Mouse (Mus musculus) embryonic stem cell, embryonic (primary cell): Measurements from ENCODE around the gene Akt1.

Experiments
- CTCF ChIA-PET, 4 experiments: fragments of 300-600 bp in 2 of 4; fragments of 350-600 bp in 2 of 4; sonication (Branson Sonifier 250); formaldehyde crosslinking; loops; one replicate each; lab custom pipeline; 2022; ENCODE audit warnings: inconsistent platforms in 2 of 4; lab: Charles Lee
- POLR2A ChIA-PET, 4 experiments: fragments of 300-600 bp in 2 of 4; fragments of 350-600 bp in 2 of 4; sonication (Branson Sonifier 250); formaldehyde crosslinking; loops; one replicate each; lab custom pipeline; 2022; ENCODE audit warnings: antibody characterized with exemption in 4 of 4, inconsistent platforms in 1 of 4; lab: Charles Lee

Gene Akt1

GRCm38 (mm10) chr12:112674132-112675011 is at the start of gene Akt1:
Gene Akt1 (minus strand): TSS chr12:112674884.
- CTCF ChIA-PET: interaction anchor here (0.5 to 4.6 kb wide), 45 partner anchors 9 to 529 kb away, joined by 3 to 43 read pairs (median 4); partner anchors contain the start of genes Siva1 (in 3 of the 4), A530016L24Rik (in 1 of the 4), Adssl1 (in 1 of the 4) and Cdca4 (in 1 of the 4)

DNA sequence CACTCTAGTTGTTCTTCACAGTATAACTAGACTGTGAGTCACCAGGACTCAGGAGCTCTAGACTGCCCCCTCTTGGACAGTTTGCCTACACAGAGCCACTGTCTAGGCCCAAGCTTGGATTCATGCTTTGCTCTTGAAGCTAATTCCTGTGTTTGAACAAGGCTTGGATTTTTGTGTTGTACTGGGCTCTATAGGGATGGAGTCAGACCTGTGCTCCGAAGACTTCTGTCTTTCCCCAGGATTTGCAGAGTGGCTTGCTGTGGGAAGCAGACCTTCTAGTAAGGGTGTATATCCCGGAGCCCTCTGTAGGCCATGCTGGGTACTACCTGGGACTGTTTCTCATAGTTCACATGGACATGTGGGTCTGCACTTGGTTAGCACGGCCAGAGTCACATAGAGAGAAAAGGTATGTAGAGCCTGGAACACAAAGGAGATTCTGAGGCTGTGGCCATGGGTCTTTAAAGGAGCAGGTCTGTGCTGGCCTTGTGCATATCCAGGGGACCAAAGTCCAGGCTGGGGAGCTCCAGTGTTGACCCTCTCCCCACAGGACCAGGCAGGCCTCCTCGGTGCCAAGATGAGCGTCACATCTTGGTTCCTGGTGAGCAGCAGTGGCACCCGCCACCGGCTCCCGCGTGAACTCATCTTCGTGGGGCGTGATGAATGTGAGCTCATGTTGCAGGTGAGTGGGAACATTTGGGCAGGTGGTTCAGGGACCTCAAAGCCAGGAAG is 49.6 kb upstream of the Akt1 start:
- ChIA-PET CTCF (interaction anchor here (0.5 to 2.8 kb wide), 77 partner anchors 9 to 1736 kb away, joined by 3 to 20 read pairs (median 4); partner anchors contain the start of genes Akt1 (in 2 of the 4), Cdca4 (in 1 of the 4), Crip1 (in 1 of the 4) and Tex22 (in 1 of the 4)), POLR2A (interaction anchor here in 3 of 4 experiments (0.6 to 1.3 kb wide), 14 partner anchors 12 to 182 kb away, joined by 3 to 5 read pairs (median 3); partner anchors contain the start of genes Adssl1 (in 1 of the 3) and Siva1 (in 1 of the 3))

More at GRCm38 (mm10) chr12:112674132-112675011, at the start of gene Akt1:
- POLR2A ChIA-PET: interaction anchor here in 3 of 4 experiments (0.9 to 2.8 kb wide), 8 partner anchors 10 to 47 kb away, joined by 3 to 14 read pairs (median 4); no protein-coding TSS in a partner anchor

- ChIA-PET CTCF (interaction anchor here (0.5 to 2.8 kb wide), 66 partner anchors 10 to 647 kb away, joined by 3 to 20 read pairs (median 4); partner anchors contain the start of genes Akt1 (in 2 of the 4), Cdca4 (in 1 of the 4), Crip1 (in 1 of the 4) and Tex22 (in 1 of the 4)), POLR2A (interaction anchor here in 3 of 4 experiments (0.7 to 1.3 kb wide), 10 partner anchors 13 to 169 kb away, joined by 3 to 7 read pairs (median 4); partner anchors contain the start of gene Adssl1 (in 1 of the 3))
These were observed 48.8 kb upstream of the Akt1 start for GRCm38 (mm10) chr12:112723445-112723844.

DNA sequence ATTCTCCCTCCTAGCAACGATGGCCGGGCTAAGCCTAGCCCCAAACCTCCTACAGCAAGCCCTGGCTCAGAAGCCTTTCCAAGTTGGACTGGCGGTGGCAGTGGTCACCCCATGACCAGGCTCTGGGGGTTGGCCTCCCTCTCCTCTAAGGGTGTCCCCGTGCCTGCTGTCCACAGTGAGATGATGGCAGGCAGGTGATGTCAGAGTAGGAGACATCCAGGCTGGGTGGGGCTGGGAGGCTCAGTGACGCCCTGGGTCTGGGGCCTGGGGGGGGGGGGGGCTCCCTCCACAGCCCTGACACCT is 48.3 kb upstream of the Akt1 start:
- POLR2A ChIA-PET: interaction anchor here in 2 of 4 experiments (0.7 to 2.5 kb wide), 7 partner anchors 17 to 94 kb away, joined by 4 to 12 read pairs (median 5); partner anchors contain the start of gene Clba1 (in 1 of the 2)
- CTCF ChIA-PET: interaction anchor here in 3 of 4 experiments (0.6 to 2.0 kb wide), 8 partner anchors 15 to 578 kb away, joined by 3 to 19 read pairs (median 7); partner anchors contain the start of genes Akt1 (in 1 of the 3) and Jag2 (in 1 of the 3)

DNA sequence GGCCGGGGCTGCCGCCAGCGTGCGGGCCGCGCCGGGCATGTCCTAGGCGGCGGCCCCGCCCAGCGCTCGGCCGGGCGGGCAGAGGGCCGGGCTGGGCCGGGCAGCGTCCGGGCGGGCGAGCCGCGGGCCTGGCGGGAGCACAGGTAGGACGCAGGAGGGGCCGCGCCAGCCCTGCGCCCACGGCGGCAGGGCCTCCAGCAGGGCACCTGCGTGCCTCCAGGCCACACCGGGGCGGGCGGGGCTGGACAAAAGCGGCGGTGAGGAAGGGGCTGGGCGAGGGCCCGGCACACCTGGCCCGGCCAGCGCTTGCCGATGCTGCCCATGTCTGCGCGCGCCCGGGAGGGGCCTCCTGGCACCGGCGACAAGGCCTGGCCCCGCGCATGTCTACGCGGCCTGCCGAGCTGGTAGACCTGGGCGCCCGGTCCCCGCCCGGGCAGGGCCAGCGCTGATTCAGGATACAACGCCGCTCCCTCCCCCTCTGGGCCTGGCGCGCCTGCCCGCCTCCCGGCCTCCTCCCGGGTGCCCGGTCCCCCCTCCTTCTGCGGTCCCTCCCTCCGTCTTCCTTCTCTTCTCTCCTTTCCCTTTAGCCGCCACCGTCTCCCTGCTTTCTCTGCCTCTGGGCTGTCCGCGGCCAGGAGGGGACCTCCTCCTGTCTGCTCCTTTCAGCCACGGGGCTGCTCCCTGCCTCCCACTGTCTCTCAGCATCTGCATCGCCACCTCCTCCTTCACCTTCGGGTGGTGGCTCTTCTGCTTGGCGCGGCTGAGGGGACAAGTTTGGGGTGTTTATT is 47.8 kb upstream of the Akt1 start:
- POLR2A ChIA-PET: interaction anchor here in 3 of 4 experiments (0.6 to 3.1 kb wide), 26 partner anchors 7 to 994 kb away, joined by 3 to 15 read pairs (median 4); partner anchors contain the start of genes Siva1 (in 2 of the 3), Brf1 (in 1 of the 3), Cdca4 (in 1 of the 3) and Clba1 (in 1 of the 3)

DNA sequence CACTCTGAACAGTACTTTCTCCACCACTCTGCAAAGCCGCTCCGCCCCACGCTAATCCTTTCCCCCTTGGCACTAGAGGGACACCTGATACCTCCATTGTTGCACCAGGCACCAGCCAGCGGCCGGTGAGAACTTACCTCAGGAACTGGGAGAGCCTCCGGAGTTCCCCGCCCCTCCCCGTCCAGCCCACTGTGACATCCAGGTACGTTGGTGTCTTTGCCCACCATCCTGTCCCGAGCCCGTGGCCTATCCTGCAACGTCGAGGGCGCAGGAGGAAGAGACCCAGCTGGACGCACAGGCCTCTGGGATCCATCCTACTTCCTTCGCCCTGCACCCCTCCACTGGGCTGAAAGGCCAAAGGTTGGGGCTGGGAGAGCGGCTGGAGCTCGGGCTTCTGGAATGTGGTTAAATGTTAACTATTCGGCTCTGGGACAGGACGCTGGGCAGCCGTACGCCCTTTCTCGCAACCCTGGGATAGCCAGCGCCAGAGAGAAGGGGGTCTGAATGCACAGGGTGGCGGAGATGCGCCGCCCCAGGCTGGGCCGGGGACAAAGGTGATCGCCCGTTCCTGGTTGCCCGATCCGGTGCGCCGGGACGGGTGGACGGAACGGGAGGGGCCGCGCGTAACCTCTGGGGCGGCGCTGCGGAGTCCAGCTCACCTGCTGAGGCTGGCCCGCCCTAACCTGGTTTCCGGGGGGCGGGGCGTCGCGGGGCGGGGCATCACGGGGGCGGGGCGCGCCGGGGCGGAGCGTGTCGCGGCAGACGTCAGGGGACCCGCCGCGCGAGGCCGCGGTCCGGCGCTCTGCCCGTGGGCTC is 46.9 kb upstream of the Akt1 start:
- ChIA-PET POLR2A (interaction anchor here in 3 of 4 experiments (0.5 to 3.1 kb wide), 52 partner anchors 8 to 993 kb away, joined by 3 to 15 read pairs (median 4); partner anchors contain the start of genes Cdca4 (in 2 of the 3), Siva1 (in 2 of the 3), Zbtb42 (in 2 of the 3) and Adssl1 (in 1 of the 3)), CTCF (interaction anchor here in 3 of 4 experiments (0.6 to 5.5 kb wide), 28 partner anchors 9 to 1208 kb away, joined by 3 to 45 read pairs (median 4); partner anchors contain the start of genes Akt1 (in 2 of the 3), Jag2 (in 1 of the 3), Pld4 (in 1 of the 3) and Zbtb42 (in 1 of the 3))

More for the DNA sequence above, 47.8 kb upstream of the Akt1 start:
- CTCF ChIA-PET: interaction anchor here in 3 of 4 experiments (0.6 to 5.5 kb wide), 20 partner anchors 9 to 1209 kb away, joined by 3 to 45 read pairs (median 6); partner anchors contain the start of genes Akt1 (in 1 of the 3), Jag2 (in 1 of the 3) and Pld4 (in 1 of the 3)

- POLR2A ChIA-PET: interaction anchor here in 3 of 4 experiments (0.6 to 3.1 kb wide), 51 partner anchors 9 to 992 kb away, joined by 3 to 15 read pairs (median 4); partner anchors contain the start of genes Cdca4 (in 2 of the 3), Siva1 (in 2 of the 3), Zbtb42 (in 2 of the 3) and Adssl1 (in 1 of the 3)
- CTCF ChIA-PET: interaction anchor here in 3 of 4 experiments (0.7 to 5.5 kb wide), 24 partner anchors 9 to 580 kb away, joined by 3 to 45 read pairs (median 4); partner anchors contain the start of genes Akt1 (in 1 of the 3) and Zbtb42 (in 1 of the 3)
These were observed 46.3 kb upstream of the Akt1 start for GRCm38 (mm10) chr12:112720890-112721423.

DNA sequence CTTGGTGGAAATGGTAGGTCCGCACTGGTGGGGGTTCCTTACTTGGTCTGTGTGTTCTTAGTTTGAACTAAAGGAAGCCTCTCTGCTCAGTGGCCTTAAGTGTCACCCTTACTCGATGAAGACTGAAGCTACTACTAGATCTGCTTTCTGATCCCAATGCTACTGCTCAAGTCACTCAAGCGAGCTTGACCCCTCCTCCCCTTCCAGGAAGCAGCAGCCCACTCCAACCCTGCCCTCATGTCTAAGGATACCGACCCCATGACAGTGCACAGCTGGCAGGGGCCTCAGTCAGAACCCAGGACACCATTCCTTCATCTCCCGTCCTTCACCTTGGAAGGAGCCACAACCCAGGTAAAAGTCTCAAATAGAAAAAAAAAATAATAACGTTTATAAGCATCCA is 45.5 kb upstream of the Akt1 start, which contains the start of gene Cep170b:
Cep170b (plus strand) TSS at position 240 of the 400 bp plus-strand sequence.
- POLR2A ChIA-PET: interaction anchor here in 3 of 4 experiments (0.7 to 3.1 kb wide), 25 partner anchors 8 to 231 kb away, joined by 3 to 15 read pairs (median 4); partner anchors contain the start of genes Cdca4 (in 2 of the 3), Siva1 (in 2 of the 3), Inf2 (in 1 of the 3) and Zbtb42 (in 1 of the 3)

GRCm38 (mm10) chr12:112718995-112719394 is 44.3 kb upstream of the Akt1 start:
- CTCF ChIA-PET: interaction anchor here (0.5 to 5.5 kb wide), 7 partner anchors 12 to 167 kb away, joined by 3 to 45 read pairs (median 3); no protein-coding TSS in a partner anchor
- POLR2A ChIA-PET: interaction anchor here in 1 of 4 experiments (1.2 to 2.0 kb wide), 3 partner anchors 12 to 104 kb away, joined by 3 to 6 read pairs (median 3); no protein-coding TSS in a partner anchor

More for the DNA sequence above, 45.5 kb upstream of the Akt1 start, which contains the start of gene Cep170b:
- CTCF ChIA-PET: interaction anchor here in 3 of 4 experiments (0.5 to 5.5 kb wide), 13 partner anchors 10 to 282 kb away, joined by 3 to 45 read pairs (median 5); no protein-coding TSS in a partner anchor

DNA sequence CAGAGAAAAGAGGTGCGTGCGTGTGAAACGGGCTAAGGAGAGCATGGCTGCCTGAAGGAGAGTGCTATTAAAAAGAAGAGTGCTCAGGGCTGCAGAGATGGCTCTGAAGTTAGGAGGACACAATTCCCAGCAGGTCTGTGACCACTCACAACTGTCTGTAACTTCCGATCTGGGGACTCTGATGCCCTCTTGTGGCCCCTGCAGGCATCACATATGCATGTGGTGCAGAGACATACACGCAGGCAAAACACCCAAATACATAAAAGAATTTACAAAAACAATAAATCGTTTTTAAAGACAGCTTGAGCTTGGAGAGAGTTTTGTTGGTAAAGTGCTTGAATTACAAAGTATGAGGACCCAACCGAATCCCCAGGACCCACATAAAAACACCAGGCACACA is 42.5 kb upstream of the Akt1 start:
- CTCF ChIA-PET: interaction anchor here in 2 of 4 experiments (2.4 to 5.5 kb wide), 2 partner anchors 10 kb away, joined by 8 to 45 read pairs; no protein-coding TSS in a partner anchor
- POLR2A ChIA-PET: interaction anchor here in 2 of 4 experiments (0.6 to 0.7 kb wide), 2 partner anchors 30 to 77 kb away, joined by 3 read pairs; no protein-coding TSS in a partner anchor

DNA sequence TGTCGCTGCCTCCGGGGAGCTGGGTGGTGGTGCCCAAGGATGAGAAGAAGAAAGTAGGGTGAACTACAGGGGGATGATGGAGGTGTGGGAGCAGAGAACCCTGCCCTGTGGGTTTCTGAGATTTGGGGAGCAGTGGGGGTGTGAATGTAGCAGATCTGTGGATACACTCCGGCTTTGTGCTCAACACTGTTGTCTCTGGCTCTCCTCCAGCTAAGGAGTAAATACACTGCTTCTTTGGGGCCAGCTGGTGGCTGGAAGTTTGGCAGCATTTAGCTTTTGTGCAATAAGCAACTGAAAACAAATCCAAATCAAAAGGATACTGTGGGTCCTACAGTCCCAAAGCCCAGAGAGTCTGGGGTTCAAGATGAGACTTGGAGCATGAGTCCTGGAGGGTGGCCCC is 39.3 kb upstream of the Akt1 start:
- CTCF ChIA-PET: interaction anchor here in 3 of 4 experiments (0.5 to 1.5 kb wide), 6 partner anchors 8 to 162 kb away, joined by 3 to 4 read pairs (median 3); no protein-coding TSS in a partner anchor
- POLR2A ChIA-PET: interaction anchor here in 1 of 4 experiments (0.5 to 0.6 kb wide), 2 partner anchors 152 to 383 kb away, joined by 3 read pairs; no protein-coding TSS in a partner anchor

GRCm38 (mm10) chr12:112707573-112707869 is 32.8 kb upstream of the Akt1 start:
- CTCF ChIA-PET: interaction anchor here (0.6 to 3.8 kb wide), 107 partner anchors 8 to 889 kb away, joined by 3 to 45 read pairs (median 4); partner anchors contain the start of genes Akt1 (in 2 of the 4), Cep170b (in 2 of the 4), Zbtb42 (in 2 of the 4) and Adssl1 (in 1 of the 4)
- POLR2A ChIA-PET: interaction anchor here in 2 of 4 experiments (0.7 to 2.1 kb wide), 12 partner anchors 9 to 140 kb away, joined by 3 to 10 read pairs (median 4); partner anchors contain the start of gene Cep170b (in 1 of the 2)

GRCm38 (mm10) chr12:112706704-112707572 is 32.3 kb upstream of the Akt1 start:
- CTCF ChIA-PET: interaction anchor here (0.6 to 3.8 kb wide), 122 partner anchors 7 to 889 kb away, joined by 3 to 45 read pairs (median 4); partner anchors contain the start of genes Akt1 (in 4 of the 4), Adssl1 (in 2 of the 4), Cep170b (in 2 of the 4) and Siva1 (in 2 of the 4)
- POLR2A ChIA-PET: interaction anchor here in 3 of 4 experiments (0.8 to 2.1 kb wide), 18 partner anchors 9 to 126 kb away, joined by 3 to 10 read pairs (median 3); partner anchors contain the start of genes Cep170b (in 1 of the 3) and Zbtb42 (in 1 of the 3)
